Mouse (Mus musculus) midbrain, embryonic 14.5 days (tissue): ENCODE results near the gene Svop. TPM values are rescaled to one million over a fixed set of nuclear protein-coding genes. Genes with fewer than 3 reads are reported as not detected.

Experiments
- ATAC-seq: fragments of 200-750 bp; cut with Nextera tagmentation; 2 replicates; pipeline ENCODE4 v1.8.0; 2017; ENCODE audit warnings: moderate number of reproducible peaks, moderate library complexity; ENCODE audit not compliant: low FRiP score, low TSS enrichment
- DNase-seq: peaks from one replicate; pipeline ENCODE4 v3.0.0-alpha.2; 2015
- H3K27ac ChIP-seq: fragments of 300-500 bp; sonication (generic); replicated peaks from 2 replicates; pipeline ENCODE4 v1.5.1; 2014; ENCODE audit warnings: mild to moderate bottlenecking, low read depth, low read length, moderate library complexity
- H3K27me3 ChIP-seq: fragments of 300-500 bp; sonication (generic); 2 replicates; pipeline ENCODE4 v1.6.1; 2014; ENCODE audit warnings: low read length, control low read depth, mixed read lengths; ENCODE audit not compliant: control insufficient read depth, insufficient read depth
- H3K36me3 ChIP-seq: fragments of 300-500 bp; sonication (generic); 2 replicates; pipeline ENCODE4 v1.6.1; 2014; ENCODE audit warnings: low read length, control low read depth; ENCODE audit not compliant: control insufficient read depth, insufficient read depth
- H3K4me1 ChIP-seq: fragments of 300-500 bp; sonication (generic); 2 replicates; pipeline ENCODE4 v1.6.1; 2014; ENCODE audit warnings: mild to moderate bottlenecking, antibody characterized with exemption, low read length, control low read depth; ENCODE audit not compliant: control insufficient read depth, insufficient read depth
- H3K4me2 ChIP-seq: fragments of 300-500 bp; sonication (generic); 2 replicates; pipeline ENCODE4 v1.6.1; 2014; ENCODE audit warnings: mild to moderate bottlenecking, low read length, moderate library complexity
- H3K4me3 ChIP-seq: fragments of 300-500 bp; sonication (generic); replicated peaks from 2 replicates; pipeline ENCODE4 v1.5.1; 2014; ENCODE audit warnings: low read depth, low read length
- H3K9ac ChIP-seq: fragments of 300-500 bp; sonication (generic); replicated peaks from 2 replicates; pipeline ENCODE4 v1.6.1; 2014; ENCODE audit warnings: mild to moderate bottlenecking, low read length, moderate library complexity
- H3K9me3 ChIP-seq: fragments of 300-500 bp; sonication (generic); 2 replicates; pipeline ENCODE4 v1.6.1; 2016; ENCODE audit warnings: low read length, control low read depth, mixed read lengths; ENCODE audit not compliant: control insufficient read depth
- WGBS: fragments of 180-500 bp; shearing (Covaris S2); extraction: QIAGEN DNeasy Blood & Tissue Kit; methylation state at CpG from one replicate; pipeline ENCODE4 v1.1.7; 2014; 5-methylcytosine and 5-hydroxymethylcytosine counted together
- polyA plus RNA-seq: library from polyadenylated mRNA; unstranded; fragments of >200 nt; fragmentation: Nextera tagmentation; extraction: Ambion mirVana; gene quantifications from 2 replicates; pipeline ENCODE4 v1.2.1, GENCODE M21; 2014

The Svop gene
- polyA plus RNA-seq, 1 experiment from 2014 or later = 88.8 TPM

- peak; percentile 35 for DNase-seq
- WGBS = 70% methylated on average over 1 of the region's 1 CpGs
Observed at GRCm38 (mm10) chr5:114045134-114045533, 46.2 kb downstream of the Svop start.

GRCm38 (mm10) chr5:114043800-114044199 lies 47.6 kb downstream of the Svop start:
- no peak overlapping the region for H3K4me3 ChIP-seq
- no peaks in the 10 kb centered on the region for H3K9me3 ChIP-seq
- H3K27me3 ChIP-seq = no peaks in the 10 kb centered on the region
- DNase-seq (no peak), ATAC-seq (no peak)
- 89% methylated on average over 4 of the region's 4 CpGs for WGBS
- H3K4me2 ChIP-seq = no peak overlapping the region
- H3K9ac ChIP-seq = no peak overlapping the region
- H3K4me1 ChIP-seq = no peaks in the 10 kb centered on the region
- H3K36me3 ChIP-seq = peaks cover 51% of the 10 kb centered on the region
- no peak overlapping the region for H3K27ac ChIP-seq

More at GRCm38 (mm10) chr5:114045134-114045533, 46.2 kb downstream of the Svop start:
- peaks cover 49% of the 10 kb centered on the region for H3K36me3 ChIP-seq
- no peaks in the 10 kb centered on the region for H3K4me1 ChIP-seq
- ATAC-seq = no peak
- H3K4me3 ChIP-seq = no peak overlapping the region
- no peaks in the 10 kb centered on the region for H3K27me3 ChIP-seq
- no peak overlapping the region for H3K9ac ChIP-seq
- H3K9me3 ChIP-seq = no peaks in the 10 kb centered on the region
- no peak overlapping the region for H3K4me2 ChIP-seq
- no peak overlapping the region for H3K27ac ChIP-seq

- no peaks in the 10 kb centered on the region for H3K4me1 ChIP-seq
- H3K9me3 ChIP-seq = no peaks in the 10 kb centered on the region
- H3K4me3 ChIP-seq = no peak overlapping the region
- WGBS = 22% methylated on average over 15 of the region's 15 CpGs
- H3K27ac ChIP-seq = no peak overlapping the region
- ATAC-seq (no peak), DNase-seq (no peak)
- H3K4me2 ChIP-seq = no peak overlapping the region
- no peak overlapping the region for H3K9ac ChIP-seq
- no peaks in the 10 kb centered on the region for H3K27me3 ChIP-seq
- peaks cover 72% of the 10 kb centered on the region for H3K36me3 ChIP-seq
Observed at GRCm38 (mm10) chr5:114041327-114041930, 49.9 kb downstream of the Svop start.

GRCm38 (mm10) chr5:114040911-114041310 lies 50.5 kb downstream of the Svop start:
- no peaks in the 10 kb centered on the region for H3K27me3 ChIP-seq
- no peak overlapping the region for H3K9ac ChIP-seq
- H3K4me1 ChIP-seq = no peaks in the 10 kb centered on the region
- no peak overlapping the region for H3K27ac ChIP-seq
- DNase-seq = no peak
- WGBS = 59% methylated on average over 1 of the region's 1 CpGs
- no peak overlapping the region for H3K4me3 ChIP-seq
- ATAC-seq = no peak
- H3K9me3 ChIP-seq = no peaks in the 10 kb centered on the region
- H3K36me3 ChIP-seq = peaks cover 69% of the 10 kb centered on the region
- no peak overlapping the region for H3K4me2 ChIP-seq

GRCm38 (mm10) chr5:114040508-114040907 lies 50.9 kb downstream of the Svop start:
- Histone ChIP-seq H3K36me3 (peaks cover 69% of the 10 kb centered on the region), H3K9me3 (no peaks in the 10 kb centered on the region), H3K4me3 (no peak overlapping the region), H3K4me2 (no peak overlapping the region), H3K4me1 (no peaks in the 10 kb centered on the region), H3K27me3 (no peaks in the 10 kb centered on the region), H3K9ac (no peak overlapping the region), H3K27ac (no peak overlapping the region)
- no peak for DNase-seq
- 26% methylated on average over 8 of the region's 8 CpGs for WGBS
- ATAC-seq = no peak

GRCm38 (mm10) chr5:114035111-114035510 lies 56.3 kb downstream of the Svop start:
- no peak for DNase-seq
- H3K9ac ChIP-seq = no peak overlapping the region
- no peak overlapping the region for H3K4me2 ChIP-seq
- H3K27ac ChIP-seq = no peak overlapping the region
- H3K27me3 ChIP-seq = no peaks in the 10 kb centered on the region
- no peak overlapping the region for H3K4me3 ChIP-seq
- no peaks in the 10 kb centered on the region for H3K9me3 ChIP-seq
- peaks cover 52% of the 10 kb centered on the region for H3K36me3 ChIP-seq
- 16% methylated on average over 10 of the region's 10 CpGs for WGBS
- H3K4me1 ChIP-seq = no peaks in the 10 kb centered on the region
- no peak for ATAC-seq

GRCm38 (mm10) chr5:114034393-114034792 lies 57.0 kb downstream of the Svop start:
- Histone ChIP-seq H3K27ac (no peak overlapping the region), H3K36me3 (peaks cover 59% of the 10 kb centered on the region)

GRCm38 (mm10) chr5:114032161-114032763 lies 59.1 kb downstream of the Svop start:
- ATAC-seq (no peak), DNase-seq (no peak)
- Histone ChIP-seq H3K4me1 (no peaks in the 10 kb centered on the region), H3K36me3 (peaks cover 57% of the 10 kb centered on the region), H3K27me3 (no peaks in the 10 kb centered on the region), H3K4me2 (no peak overlapping the region), H3K9ac (no peak overlapping the region), H3K27ac (no peak overlapping the region), H3K9me3 (no peaks in the 10 kb centered on the region), H3K4me3 (no peak overlapping the region)
- WGBS = 80% methylated on average over 3 of the region's 3 CpGs

More at GRCm38 (mm10) chr5:114034393-114034792, 57.0 kb downstream of the Svop start:
- WGBS = 90% methylated on average over 7 of the region's 7 CpGs
- Histone ChIP-seq H3K4me1 (no peaks in the 10 kb centered on the region), H3K4me3 (no peak overlapping the region), H3K9ac (no peak overlapping the region), H3K9me3 (no peaks in the 10 kb centered on the region), H3K27me3 (no peaks in the 10 kb centered on the region), H3K4me2 (no peak overlapping the region)
- DNase-seq (no peak), ATAC-seq (no peak)

- H3K4me2 ChIP-seq = no peak overlapping the region
- DNase-seq (no peak), ATAC-seq (no peak)
- no peaks in the 10 kb centered on the region for H3K27me3 ChIP-seq
- 89% methylated on average over 12 of the region's 12 CpGs for WGBS
- H3K9ac ChIP-seq = no peak overlapping the region
- no peak overlapping the region for H3K27ac ChIP-seq
- no peaks in the 10 kb centered on the region for H3K9me3 ChIP-seq
- peaks cover 49% of the 10 kb centered on the region for H3K36me3 ChIP-seq
- H3K4me1 ChIP-seq = no peaks in the 10 kb centered on the region
- H3K4me3 ChIP-seq = no peak overlapping the region
Observed at GRCm38 (mm10) chr5:114030652-114031051, 60.7 kb downstream of the Svop start.
